Mouse (Mus musculus) stomach, postnatal 0 days (tissue): Measurements from ENCODE around the gene Fam53a. TPM values are rescaled to one million over a fixed set of nuclear protein-coding genes. Genes with fewer than 3 reads are reported as not detected.
A peak's percentile ranks its signal among the peaks of the same experiment; 100 is the strongest.

Experiments used
- ATAC-seq: fragments of 200-750 bp; cut with Nextera tagmentation; 2 replicates; pipeline ENCODE4 v1.8.0; 2017; ENCODE audit not compliant: low FRiP score, low TSS enrichment
- DNase-seq: peaks from one replicate; pipeline ENCODE4 v3.0.0-alpha.2; 2016; ENCODE audit warnings: low spot score
- H3K27ac ChIP-seq: fragments of 300-500 bp; sonication (generic); replicated peaks from 2 replicates; pipeline ENCODE4 v1.5.1; 2014; ENCODE audit warnings: mild to moderate bottlenecking, control low read depth
- H3K27me3 ChIP-seq: fragments of 300-500 bp; sonication (generic); 2 replicates; pipeline ENCODE4 v1.6.1; 2014; ENCODE audit warnings: low read length; ENCODE audit not compliant: control insufficient read depth, insufficient read depth
- H3K36me3 ChIP-seq: fragments of 300-500 bp; sonication (generic); 2 replicates; pipeline ENCODE4 v1.6.1; 2014; ENCODE audit warnings: low read length, mixed read lengths; ENCODE audit not compliant: control insufficient read depth, insufficient read depth
- H3K4me1 ChIP-seq: fragments of 300-500 bp; sonication (generic); replicated peaks from 2 replicates; pipeline ENCODE4 v1.6.1; 2014; ENCODE audit warnings: antibody characterized with exemption; ENCODE audit not compliant: control insufficient read depth, insufficient read depth
- H3K4me2 ChIP-seq: fragments of 300-500 bp; sonication (generic); replicated peaks from 2 replicates; pipeline ENCODE4 v1.6.1; 2014; ENCODE audit warnings: low read depth, mild to moderate bottlenecking, control low read depth, moderate library complexity
- H3K4me3 ChIP-seq: fragments of 300-500 bp; sonication (generic); 2 replicates; pipeline ENCODE4 v1.5.1; 2014; ENCODE audit warnings: low read depth, low read length, control low read depth
- H3K9ac ChIP-seq: fragments of 300-500 bp; sonication (generic); 2 replicates; pipeline ENCODE4 v1.6.1; 2014; ENCODE audit warnings: mild to moderate bottlenecking, low read length, control low read depth, mixed read lengths
- H3K9me3 ChIP-seq: fragments of 300-500 bp; sonication (generic); 2 replicates; pipeline ENCODE4 v1.6.1; 2016; ENCODE audit warnings: low read length; ENCODE audit not compliant: control insufficient read depth
- CTCF ChIP-seq: IDR thresholded peaks from 2 replicates; pipeline ENCODE4 v1.5.1; 2016; ENCODE audit warnings: antibody characterized with exemption, low read depth, mild to moderate bottlenecking, moderate library complexity
- EP300 ChIP-seq: optimal IDR thresholded peaks from 2 replicates; pipeline ENCODE3; 2016; ENCODE audit warnings: antibody characterized with exemption
- WGBS: fragments of 180-500 bp; shearing (Covaris S2); extraction: QIAGEN DNeasy Blood & Tissue Kit; methylation state at CpG from one replicate; pipeline ENCODE4 v1.1.7; 2014; 5-methylcytosine and 5-hydroxymethylcytosine counted together
- polyA plus RNA-seq: library from polyadenylated mRNA; unstranded; fragments of >200 nt; fragmentation: Nextera tagmentation; extraction: Ambion mirVana; gene quantifications from 2 replicates; pipeline ENCODE4 v1.2.1, GENCODE M21; 2015

Fam53a gene
- polyA plus RNA-seq, 1 experiment from 2014 or later, result 44.9 TPM

DNA sequence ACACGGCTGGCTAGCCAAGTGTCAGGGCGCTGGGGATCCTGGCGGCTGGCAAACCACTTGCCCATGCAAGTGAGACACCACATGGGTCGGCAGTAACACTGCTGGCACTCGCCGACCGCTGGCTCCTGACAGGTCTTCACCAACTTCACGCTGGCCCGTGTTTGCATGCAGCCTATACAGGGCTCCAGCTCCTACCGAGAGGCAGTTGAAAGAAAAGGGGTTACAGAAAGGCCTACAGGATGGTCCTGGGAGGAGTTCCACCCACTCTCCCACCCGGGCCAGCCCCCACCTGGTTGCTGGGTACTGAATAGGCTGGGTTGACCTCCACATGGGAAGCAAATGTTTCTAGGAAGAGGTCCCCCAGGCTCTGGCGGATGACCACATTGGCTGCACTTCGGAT is 25.0 kb upstream of the Fam53a start:
- TF ChIP-seq CTCF (no peak), EP300 (no peak)
- DNase-seq (no peak), ATAC-seq (no peak)
- Histone ChIP-seq H3K9me3 (no peaks in the 10 kb centered on the region), H3K9ac (no peak overlapping the region), H3K36me3 (no peaks in the 10 kb centered on the region; the same call in 1 of the 2 replicates), H3K4me3 (no peak overlapping the region), H3K27ac (no peak overlapping the region), H3K27me3 (no peaks in the 10 kb centered on the region), H3K4me1 (0 out of 2 replicates have a peak, but pooled peaks cover 4% of the 10 kb centered on the region), H3K4me2 (no peak overlapping the region)
- 92% methylated on average over 13 of the region's 13 CpGs for WGBS

DNA sequence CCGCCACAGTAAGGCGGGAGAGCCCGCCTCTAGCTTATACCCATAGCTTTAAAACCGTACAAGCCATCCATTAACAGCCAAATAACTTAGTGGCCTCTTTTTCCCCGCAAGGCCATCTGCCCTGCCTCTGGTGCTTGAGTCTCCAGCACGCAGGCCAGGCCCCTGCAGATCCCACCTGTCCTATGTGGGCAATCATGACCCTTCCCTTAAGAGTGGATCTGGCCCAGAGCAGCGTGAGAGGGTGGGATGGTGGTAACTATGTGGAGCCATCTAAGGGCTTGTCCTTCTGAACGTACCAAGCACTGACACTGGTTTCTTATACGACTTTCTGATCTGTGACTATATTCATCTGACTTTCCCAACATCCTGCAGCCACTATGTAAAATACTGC is 23.3 kb upstream of the Fam53a start:
- Histone ChIP-seq H3K4me3 (0 out of 2 replicates have a peak overlapping the region, but pooled peaks have one; percentile 8), H3K36me3 (no peaks in the 10 kb centered on the region; the same call in 1 of the 2 replicates), H3K27ac (no peak overlapping the region; the same call in 1 of the 2 replicates), H3K4me2 (peak overlapping the region; percentile 61), H3K4me1 (0 out of 2 replicates have a peak, but pooled peaks cover 4% of the 10 kb centered on the region), H3K9me3 (no peaks in the 10 kb centered on the region), H3K27me3 (no peaks in the 10 kb centered on the region), H3K9ac (peak overlapping the region; percentile 53)
- no peak for ATAC-seq
- DNase-seq, result no peak
- TF ChIP-seq EP300 (no peak), CTCF (no peak)
- WGBS, result 2% methylated on average over 9 of the region's 9 CpGs

DNA sequence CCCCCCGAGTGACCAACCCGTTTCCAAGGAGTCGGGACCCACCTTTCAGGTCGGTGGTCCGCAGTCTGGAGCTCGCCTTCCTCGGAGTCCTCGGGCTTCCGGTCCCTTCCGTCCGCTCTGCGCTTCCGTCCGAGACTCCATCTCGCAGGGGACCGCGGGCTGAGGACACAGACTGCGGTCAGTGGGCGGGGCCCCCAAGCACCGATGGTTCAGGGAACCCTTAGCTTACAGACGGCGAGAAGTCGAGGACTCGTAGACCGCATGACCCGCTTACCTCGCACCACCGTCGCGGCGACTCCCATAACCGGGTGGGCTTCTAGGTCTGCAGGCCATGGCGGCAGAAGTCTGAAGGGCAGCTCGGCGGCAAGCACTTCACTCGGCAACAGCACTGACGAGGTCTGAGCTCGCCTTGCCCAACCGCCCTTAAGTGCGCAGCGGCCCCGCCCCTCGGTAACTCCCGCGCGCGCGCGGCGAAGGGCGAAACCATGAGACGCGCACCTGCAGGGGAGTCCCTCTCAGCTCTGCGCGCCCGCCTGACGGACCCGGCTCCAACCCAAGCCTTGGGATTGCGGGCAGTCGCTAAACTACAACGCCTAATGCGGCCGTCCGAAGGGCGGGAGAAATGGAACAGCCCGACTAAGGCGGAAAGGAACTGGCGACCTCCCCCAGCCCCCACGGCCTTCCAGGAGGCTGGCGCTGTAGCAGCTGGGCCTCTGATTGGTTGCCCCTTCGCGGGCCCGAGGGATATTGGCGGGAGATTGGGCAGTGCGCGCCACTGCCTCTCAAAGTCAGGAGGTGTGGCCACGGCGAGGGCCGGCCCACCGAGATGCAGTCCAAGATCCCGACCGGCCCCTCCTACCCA is 22.7 kb upstream of the Fam53a start, which contains the start of gene Slbp:
Slbp (minus strand) TSS at position 654 of the 862 bp plus-strand sequence.
- Histone ChIP-seq H3K9ac (peak within 1 kb of the TSS; percentile 83), H3K36me3 (no peaks in the 10 kb centered on the region; the same call in 1 of the 2 replicates), H3K4me3 (peak within 1 kb of the TSS; percentile 64), H3K27me3 (no peaks in the 10 kb centered on the region), H3K27ac (peak within 1 kb of the TSS; percentile 98), H3K4me2 (peak within 1 kb of the TSS; percentile 61), H3K4me1 (0 out of 2 replicates have a peak, but pooled peaks cover 4% of the 10 kb centered on the region), H3K9me3 (no peaks in the 10 kb centered on the region)
- ATAC-seq, result peak; percentile 96
- under 1% methylated on average over 81 of the region's 82 CpGs for WGBS
- no peak for TF ChIP-seq CTCF
- peak; percentile 96 for DNase-seq

DNA sequence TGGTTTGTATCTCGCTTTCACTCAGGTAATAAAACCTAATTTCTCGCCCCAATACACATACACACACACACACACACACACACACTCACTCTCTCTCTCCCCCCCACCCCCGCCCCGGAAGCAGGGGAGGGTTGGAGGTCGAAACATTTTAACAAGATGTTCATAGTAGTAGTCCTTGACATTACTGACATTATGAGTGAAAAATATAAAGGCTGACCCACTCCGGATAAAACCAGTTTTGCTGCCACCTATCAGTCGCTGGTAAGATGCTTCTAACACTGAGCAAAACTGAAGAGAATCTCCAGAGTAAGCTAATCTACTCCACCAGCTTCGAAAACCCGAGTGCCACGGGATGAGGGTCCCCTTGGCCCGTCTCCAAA is 22.1 kb upstream of the Fam53a start:
- Histone ChIP-seq H3K4me2 (peak overlapping the region; percentile 61), H3K36me3 (peaks cover 4% of the 10 kb centered on the region; the same call in 1 of the 2 replicates), H3K4me1 (no peaks in the 10 kb centered on the region), H3K9me3 (no peaks in the 10 kb centered on the region), H3K4me3 (peak overlapping the region; percentile 64), H3K27ac (peak overlapping the region; percentile 98), H3K9ac (peak overlapping the region; percentile 83), H3K27me3 (no peaks in the 10 kb centered on the region)
- WGBS, result 0% methylated on average over 11 of the region's 11 CpGs
- TF ChIP-seq EP300 (no peak), CTCF (peak; percentile 30)
- DNase-seq (no peak), ATAC-seq (no peak)

DNA sequence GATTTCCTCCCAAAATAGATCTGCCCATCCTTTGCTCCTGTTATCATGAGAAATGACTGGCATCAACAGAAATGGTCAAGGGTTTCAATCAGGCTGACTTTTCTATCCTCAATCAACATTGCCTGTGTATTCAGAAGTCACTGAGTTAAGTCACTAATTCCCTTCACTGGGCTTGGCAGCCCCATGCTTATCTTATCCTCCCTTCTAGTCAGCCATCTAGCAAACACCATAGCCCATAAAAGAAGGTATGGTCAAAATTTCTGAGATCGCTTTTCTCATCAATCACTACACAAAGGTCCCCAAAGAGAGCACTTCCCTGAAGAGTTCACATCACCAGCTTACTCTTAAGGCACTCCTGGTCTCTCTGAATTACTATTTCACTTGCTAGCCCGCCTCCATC is 21.6 kb upstream of the Fam53a start:
- ATAC-seq, result no peak
- Histone ChIP-seq H3K4me3 (peak overlapping the region; percentile 64), H3K9me3 (no peaks in the 10 kb centered on the region), H3K9ac (peak overlapping the region; percentile 83), H3K27ac (peak overlapping the region; percentile 98; the same call in 1 of the 2 replicates), H3K36me3 (peaks cover 4% of the 10 kb centered on the region; the same call in 1 of the 2 replicates), H3K4me1 (no peaks in the 10 kb centered on the region), H3K4me2 (peak overlapping the region; percentile 61), H3K27me3 (no peaks in the 10 kb centered on the region)
- TF ChIP-seq CTCF, result no peak
- TF ChIP-seq EP300, result no peak
- WGBS, result 5% methylated on average over 2 of the region's 2 CpGs
- no peak for DNase-seq

DNA sequence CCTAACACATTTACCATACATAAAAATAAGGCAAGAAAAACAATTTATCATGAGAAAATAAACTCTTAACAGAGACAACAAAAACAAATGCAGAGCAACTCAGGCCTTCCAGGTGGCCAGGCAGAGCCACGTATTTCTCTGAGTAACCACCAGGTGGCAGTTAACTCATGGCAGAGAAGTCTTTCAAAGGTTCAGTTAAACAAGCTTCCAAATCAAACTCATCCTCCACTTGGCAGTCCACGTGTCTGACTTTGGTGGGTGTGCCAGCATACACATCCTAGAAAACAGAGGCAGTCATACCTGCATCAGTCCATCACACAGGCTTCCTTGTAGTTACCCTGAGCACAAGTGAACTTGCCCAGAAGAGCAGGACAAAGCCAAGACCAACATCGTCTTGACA is 11.2 kb upstream of the Fam53a start:
- TF ChIP-seq EP300, result no peak
- peak; percentile 83 for TF ChIP-seq CTCF
- H3K36me3 ChIP-seq, result peaks cover 20% of the 10 kb centered on the region
- H3K27me3 ChIP-seq, result no peaks in the 10 kb centered on the region
- no peak overlapping the region for H3K4me3 ChIP-seq
- no peak overlapping the region for H3K4me2 ChIP-seq
- H3K4me1 ChIP-seq, result no peaks in the 10 kb centered on the region
- H3K9me3 ChIP-seq, result no peaks in the 10 kb centered on the region
- H3K27ac ChIP-seq, result no peak overlapping the region
- H3K9ac ChIP-seq, result no peak overlapping the region
- ATAC-seq (peak; percentile 57; the same call in 1 of the 2 replicates), DNase-seq (peak; percentile 48)
- WGBS, result 24% methylated on average over 3 of the region's 3 CpGs
